Mouse (Mus musculus) spleen, adult 2 months (tissue): ENCODE data around the gene Dock4.

ENCODE experiments used
- CTCF ChIP-seq: fragments of 200-500 bp; IDR thresholded peaks from 2 replicates; pipeline ENCODE4 v1.5.1; 2011; ENCODE audit warnings: mild to moderate bottlenecking, inconsistent platforms; ENCODE audit not compliant: insufficient read depth, insufficient read length, insufficient replicate concordance; ENCODE audit errors: extremely low read depth
- POLR2A ChIP-seq: fragments of 200-500 bp; IDR thresholded peaks from 2 replicates; pipeline ENCODE4 v1.6.1; 2011; ENCODE audit warnings: low read depth, low read length, inconsistent platforms

DNA sequence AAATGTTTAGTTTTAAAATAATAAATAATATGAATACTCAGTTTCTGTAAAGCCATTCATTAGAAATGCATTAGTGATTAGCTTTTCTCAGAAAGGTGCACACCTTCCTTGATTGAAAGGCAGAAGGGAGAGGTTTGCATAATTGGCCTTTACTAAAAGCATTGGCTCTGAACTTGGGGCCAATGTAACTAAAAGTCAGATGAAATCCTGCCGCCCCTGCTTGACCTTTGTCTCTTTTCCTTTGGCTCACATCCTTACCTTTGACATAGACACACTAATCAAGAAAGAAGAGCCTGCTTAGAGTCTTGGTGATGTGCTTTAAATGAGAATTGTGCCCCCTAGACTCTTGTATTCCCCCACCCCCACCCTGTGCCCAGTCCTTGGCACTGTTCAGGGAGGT is 55.4 kb downstream of the Dock4 start:
- no peak for TF ChIP-seq POLR2A
- TF ChIP-seq CTCF, result no peak
